Mouse (Mus musculus) heart, adult 2 months (tissue): ENCODE results near the gene Gm20532.

Experiments
- CTCF ChIP-seq: fragments of 200-600 bp; IDR thresholded peaks from 2 replicates; pipeline ENCODE4 v1.8.1; 2022; ENCODE audit warnings: antibody characterized with exemption, mild to moderate bottlenecking, moderate library complexity
- POLR2A ChIP-seq: fragments of 200-500 bp; IDR thresholded peaks from 2 replicates; pipeline ENCODE4 v1.6.1; 2011; ENCODE audit warnings: mild to moderate bottlenecking, low read depth, low read length, control low read depth; ENCODE audit not compliant: insufficient read depth

DNA sequence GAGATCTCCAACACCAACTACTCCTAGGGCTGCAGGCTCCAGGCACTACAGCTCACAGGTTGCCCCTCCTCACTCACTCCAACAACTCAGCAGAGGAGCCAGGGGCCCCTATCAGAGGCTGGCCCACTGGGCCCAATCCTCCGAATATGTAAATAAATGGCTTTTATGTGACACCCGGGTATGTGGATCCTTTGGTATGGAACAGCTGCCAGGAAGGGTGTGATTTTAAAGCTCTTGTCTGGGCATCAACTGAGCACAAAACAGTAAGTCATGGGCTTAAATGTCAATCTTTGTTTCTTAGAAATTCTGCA lies 49.8 kb downstream of the Gm20532 start:
- TF ChIP-seq CTCF = no peak
- TF ChIP-seq POLR2A = no peak
